ENCODE assay signal across 9 mouse cellular contexts in genomic region chr1:120596319-120596718, GRCm38 (mm10). TPM values are rescaled to one million over a fixed set of nuclear protein-coding genes. Genes with fewer than 3 reads are reported as not detected.
A peak's percentile ranks its signal among the peaks of the same experiment; 100 is the strongest.
DNase-seq lines count a peak whose midpoint lies in the region; ATAC-seq lines count a peak whose summit lies in the region.
"Had no signal": no experiment of that assay in that cellular context is flagged by ENCODE, and none has a peak within 500 bp of the region (broad histone marks: within the 10 kb centered on the region; RNA-seq: fewer than 3 reads in every experiment).

No protein-coding gene starts in this region.

- peaks cover 99% of the 10 kb centered on the region for H3K27me3 ChIP-seq in kidney, embryonic 16.5 days (ENCODE audit: insufficient read depth, low read length)
- H3K27me3 ChIP-seq in midbrain, embryonic 11.5 days (ENCODE audit: control insufficient read depth, insufficient read depth, low read length) = peaks cover 93% of the 10 kb centered on the region

- ATAC-seq in kidney, embryonic 16.5 days (ENCODE audit: low FRiP score, low TSS enrichment) = peak; percentile 39; the same call in 1 of the 2 replicates
- peak; percentile 52 for ATAC-seq in granulocyte monocyte progenitor cell, adult 5-6 weeks (replicated peaks; ENCODE audit: poor library complexity, severe bottlenecking)
- peak; percentile 38; the same call in 1 of the 2 replicates for ATAC-seq in midbrain, embryonic 11.5 days (ENCODE audit: low FRiP score)

- H3K4me2 ChIP-seq in kidney, embryonic 16.5 days (replicated peaks; ENCODE audit: low read depth, low read length) = peak overlapping the region; percentile 42
- peak overlapping the region; percentile 82 for H3K4me2 ChIP-seq in midbrain, embryonic 11.5 days

- under 1% methylated on average over 21 of the region's 21 CpGs for WGBS in kidney, embryonic 16.5 days
- WGBS in midbrain, embryonic 11.5 days = under 1% methylated on average over 21 of the region's 21 CpGs

- no peak for DNase-seq in kidney, postnatal 36 days
- peak; percentile 65 for DNase-seq in embryo, embryonic 10.5 days (ENCODE audit: low spot score)
- DNase-seq in midbrain, embryonic 11.5 days (ENCODE audit: low spot score, missing footprints) = peak; percentile 97
- DNase-seq in thymus, postnatal 36 days = no peak
- DNase-seq in thymus, postnatal 14 days = no peak
- no peak for DNase-seq in adrenal gland, adult 2 months

- peaks cover 8% of the 10 kb centered on the region; the same call in 1 of the 2 replicates for H3K4me1 ChIP-seq in kidney, embryonic 16.5 days (ENCODE audit: insufficient read depth, low read length)
- no peaks in the 10 kb centered on the region; the same call in 1 of the 2 replicates for H3K4me1 ChIP-seq in midbrain, embryonic 11.5 days (ENCODE audit: control insufficient read depth, insufficient read depth, low read length)

- H3K27ac ChIP-seq in kidney, embryonic 16.5 days (ENCODE audit: low read length) = no peak overlapping the region
- no peak overlapping the region for H3K27ac ChIP-seq in midbrain, embryonic 11.5 days (ENCODE audit: low read depth, low read length)

- H3K9ac ChIP-seq in kidney, embryonic 16.5 days (replicated peaks; ENCODE audit: low read length) = no peak overlapping the region
- peak overlapping the region; percentile 61 for H3K9ac ChIP-seq in midbrain, embryonic 11.5 days (ENCODE audit: low read length)

- H3K4me3 ChIP-seq in kidney, embryonic 16.5 days (ENCODE audit: low read length) = peak overlapping the region; percentile 22
- H3K4me3 ChIP-seq in midbrain, embryonic 11.5 days (ENCODE audit: low read depth, low read length) = peak overlapping the region; percentile 25

- no peaks in the 10 kb centered on the region for H3K9me3 ChIP-seq in kidney, embryonic 16.5 days (ENCODE audit: low read length)
- H3K9me3 ChIP-seq in midbrain, embryonic 11.5 days (ENCODE audit: control insufficient read depth, low read length) = no peaks in the 10 kb centered on the region

- H3K36me3 ChIP-seq in kidney, embryonic 16.5 days (ENCODE audit: insufficient read depth, low read length) = no peaks in the 10 kb centered on the region
- no peaks in the 10 kb centered on the region for H3K36me3 ChIP-seq in midbrain, embryonic 11.5 days (ENCODE audit: control insufficient read depth, insufficient read depth, low read length)

RNA-seq across cellular contexts. Expression of gene En1, which starts 5.9 kb away (rescaled TPM):
- 0.06 TPM in 1 of 2 replicates, not detected in the other for polyA plus RNA-seq in kidney, embryonic 16.5 days (2015; fragmentation: Nextera tagmentation; extraction: Ambion mirVana)
- total RNA-seq in granulocyte monocyte progenitor cell, adult 5-6 weeks (2014; fragmentation: Nextera tagmentation) = not detected in 2 replicates
- not detected in 2 replicates for total RNA-seq in granulocyte monocyte progenitor cell, adult 5-6 weeks (2017)
- 6.5 and 8.2 TPM in 2 replicates for polyA plus RNA-seq in midbrain, embryonic 11.5 days (2014; fragmentation: Nextera tagmentation; extraction: Ambion mirVana)
- not detected for total RNA-seq in adrenal gland, adult 2 months (2021)
- 0.03 and 0.27 TPM in 2 replicates for polyA plus RNA-seq in adrenal gland, adult 2 months (2012; rRNA removed)
- polyA plus RNA-seq: liver, embryonic 16.5 days had no signal

Comparison
In these comparisons a context has a peak if more than half of its experiments do, and no peak if none do; other contexts are left out.
1. DNase-seq: peak in embryo, embryonic 10.5 days (single experiment) and midbrain, embryonic 11.5 days (single experiment); none in kidney, postnatal 36 days (0 of 2), thymus, postnatal 36 days (0 of 2), thymus, postnatal 14 days (single experiment) and adrenal gland, adult 2 months (single experiment).
2. Peak in every context shown above with its lines, with median percentiles within 50 percentile points of each other: ATAC-seq.